Mouse (Mus musculus) megakaryocyte-erythroid progenitor cell, adult 5-6 weeks (primary cell): ENCODE measurements at regions not wholly inside any gene's neighbourhood (a gene's known extent, or its start where the extent isn't known, plus 50 kb on each side); places are given as distances from the start of the nearest gene placed in this dataset.

Source experiments
- ATAC-seq: replicated peaks from 2 replicates; pipeline ENCODE4 v1.8.0; 2016; ENCODE audit warnings: mild to moderate bottlenecking, inconsistent platforms; ENCODE audit not compliant: severe bottlenecking, poor library complexity, low FRiP score, low TSS enrichment

DNA sequence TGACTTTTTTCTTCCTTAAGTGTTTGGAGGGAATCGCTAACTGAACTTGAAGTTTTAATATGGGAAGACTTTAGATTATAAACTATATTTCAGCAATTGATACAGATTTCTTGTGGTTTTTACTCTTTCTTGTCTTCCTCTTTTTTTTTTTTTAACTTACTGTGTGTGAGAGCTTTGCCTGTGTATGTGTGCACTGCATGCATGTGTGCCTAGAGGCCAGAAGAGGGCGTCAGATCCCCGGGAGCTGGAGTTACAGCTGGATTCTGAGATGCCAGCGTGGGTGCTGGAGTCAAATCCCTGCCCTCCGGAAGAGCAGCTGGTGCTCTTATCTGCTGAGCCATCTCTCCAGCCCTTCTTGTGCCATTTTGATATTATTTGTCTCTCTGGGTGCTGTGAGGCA lies 129.6 kb downstream of the Trim33 start:
- no peak for ATAC-seq

DNA sequence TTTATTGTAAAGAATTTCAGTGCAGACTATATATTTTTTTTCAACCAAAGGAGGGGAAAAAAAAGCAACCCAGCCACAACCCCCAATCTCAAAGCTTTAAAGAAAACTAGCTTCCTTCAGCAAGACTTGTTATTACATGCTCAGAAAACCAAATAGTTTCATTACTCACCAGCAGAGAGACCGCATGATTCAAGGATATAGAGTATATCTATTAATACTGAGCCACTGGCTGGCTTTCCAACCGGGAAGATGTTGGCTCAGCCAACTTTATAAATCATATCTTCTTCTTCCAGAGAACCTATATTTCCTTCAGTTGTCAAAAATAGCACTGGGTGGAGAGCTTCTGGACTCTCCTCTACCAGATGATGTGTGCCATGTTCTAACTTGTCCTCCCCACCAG lies 133.2 kb downstream of the Trim33 start:
- no peak for ATAC-seq

DNA sequence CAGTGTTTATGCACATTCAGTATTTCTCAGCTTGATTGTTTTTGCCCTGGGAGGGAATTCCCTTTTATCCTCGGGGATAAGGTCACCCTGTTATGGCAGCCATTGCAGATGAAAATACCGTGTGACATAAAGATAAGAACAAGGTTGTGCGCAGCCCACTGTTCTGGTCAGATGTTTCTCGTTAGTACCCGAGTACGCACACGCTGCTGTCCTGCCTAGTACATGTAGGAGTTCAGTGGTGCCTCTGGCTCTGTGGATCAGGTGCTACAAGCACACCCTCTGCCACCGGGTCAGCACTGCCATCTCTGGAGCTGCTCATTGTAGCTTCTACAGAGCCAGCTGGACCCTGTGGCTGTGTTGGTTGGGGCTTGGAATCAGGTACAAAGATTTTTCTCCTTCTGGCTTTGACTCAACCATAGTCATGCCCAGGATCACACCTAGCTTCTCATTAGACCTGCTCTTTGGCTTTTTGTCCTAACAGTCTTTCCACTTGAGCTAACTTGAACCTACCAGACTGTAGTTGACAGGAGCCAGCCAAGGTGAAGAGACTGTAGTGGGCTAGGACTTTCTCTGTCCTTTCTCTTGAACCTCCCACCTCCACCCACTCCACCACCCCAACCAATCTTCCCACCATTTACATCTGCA lies 136.1 kb downstream of the Trim33 start:
- ATAC-seq, result no peak

DNA sequence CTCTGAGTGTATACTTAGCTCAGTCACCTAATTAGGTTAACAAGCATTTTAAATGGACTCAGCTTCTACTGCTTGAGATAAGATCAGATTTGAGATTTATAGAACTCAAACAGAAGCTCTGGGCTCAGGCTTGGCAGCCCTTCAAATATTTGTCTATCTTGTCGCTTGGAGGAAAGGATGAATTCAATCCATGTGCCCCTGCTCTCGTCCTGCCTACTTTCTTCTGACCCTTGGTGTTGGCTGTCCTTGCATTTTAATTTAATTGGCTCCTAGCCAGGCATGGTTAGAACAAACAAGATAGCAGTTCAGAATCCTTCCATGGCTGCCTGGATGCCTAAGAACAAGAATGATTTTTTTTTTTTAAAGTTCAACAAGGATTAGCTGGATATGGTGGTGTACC lies 137.2 kb downstream of the Trim33 start:
- no peak for ATAC-seq

DNA sequence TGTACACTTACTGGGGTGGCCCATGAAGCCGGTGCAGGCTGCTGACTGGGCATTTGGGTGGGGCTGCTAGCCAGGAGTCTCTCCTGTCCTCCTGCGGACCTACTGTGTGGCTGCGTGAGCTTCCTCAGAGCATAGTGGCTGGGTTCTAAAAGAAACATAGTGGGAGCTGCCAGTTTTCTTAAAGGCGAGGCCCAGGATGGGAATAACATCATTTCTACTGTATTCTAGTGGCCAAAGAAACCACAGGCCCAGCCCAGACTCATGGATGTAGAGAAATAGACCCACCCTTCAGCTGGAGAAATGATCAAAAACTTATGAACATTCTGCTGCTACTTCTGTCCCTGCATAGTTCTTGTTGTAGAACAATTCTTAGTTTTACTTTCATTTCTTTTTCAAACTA lies 138.7 kb downstream of the Trim33 start:
- ATAC-seq, result no peak

DNA sequence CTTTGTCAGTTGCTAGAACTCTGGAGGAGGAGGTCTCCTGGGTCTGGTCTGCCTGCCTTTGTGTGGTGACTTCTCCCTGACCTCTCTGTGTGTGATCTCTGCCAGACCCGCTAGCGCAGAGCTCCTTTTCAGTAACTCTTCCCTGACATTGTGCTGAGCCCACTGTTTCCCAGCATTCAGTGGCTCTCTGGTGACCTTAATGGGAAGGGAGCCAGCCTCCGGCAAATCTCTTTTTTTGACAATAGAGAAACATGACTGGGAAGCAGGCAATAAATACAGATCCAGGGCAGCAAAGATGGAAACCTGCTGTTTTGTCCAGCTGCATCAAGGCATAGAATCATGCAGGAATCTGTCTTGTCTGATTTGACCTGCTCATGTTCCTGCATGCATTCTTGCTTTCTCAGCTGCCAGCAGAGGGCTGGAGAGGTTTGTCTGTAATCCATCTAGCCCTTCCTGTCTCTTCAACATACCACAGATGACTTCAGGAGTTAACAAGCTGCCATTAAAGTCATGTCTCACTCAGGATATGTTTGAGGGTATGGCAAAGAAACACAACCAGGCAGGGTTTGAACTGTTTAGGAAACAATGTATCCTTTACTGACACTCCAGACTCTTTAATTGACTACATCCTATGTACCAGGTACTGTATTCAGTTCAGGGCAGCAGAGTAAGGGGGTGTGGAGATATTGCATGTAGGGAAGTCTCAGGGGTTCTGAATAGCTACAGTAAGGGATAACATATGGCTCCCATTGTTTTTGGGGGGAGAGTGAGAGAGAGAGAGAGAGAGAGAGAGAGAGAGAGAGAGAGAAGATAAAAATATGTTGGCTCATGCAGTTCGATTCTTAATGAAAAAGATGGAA lies 140.9 kb downstream of the Trim33 start:
- no peak for ATAC-seq

DNA sequence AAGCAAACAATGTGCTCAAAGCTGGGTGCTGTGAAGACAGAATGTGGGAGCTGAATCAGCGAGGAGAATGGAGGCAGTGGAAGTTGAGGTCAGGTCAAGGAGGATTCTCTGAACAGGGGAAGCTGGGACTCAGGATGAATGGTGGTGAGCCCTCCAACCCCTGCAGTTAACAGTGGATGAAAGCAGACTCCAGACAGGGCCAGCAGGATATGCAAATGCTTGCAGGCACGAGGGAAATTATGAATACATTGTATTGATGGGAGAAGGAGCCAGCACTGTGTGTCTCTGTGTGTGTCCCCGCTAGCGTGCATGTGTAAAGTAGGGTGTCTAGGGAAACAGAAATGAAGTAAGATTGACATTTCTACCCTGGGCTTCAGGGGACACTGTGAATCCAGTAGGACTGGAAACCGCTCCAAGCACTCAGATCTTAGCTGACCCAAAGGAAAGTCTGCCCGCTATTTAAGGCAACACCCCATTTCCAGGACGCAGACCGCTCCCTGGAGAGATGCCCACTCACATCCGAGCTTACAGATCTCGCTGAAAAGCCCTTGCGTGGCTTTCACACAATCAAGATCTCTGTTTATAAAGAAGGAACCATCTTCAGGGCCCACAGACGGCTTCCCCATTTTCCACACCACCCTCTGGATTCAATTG lies 141.7 kb downstream of the Trim33 start:
- ATAC-seq, result no peak

DNA sequence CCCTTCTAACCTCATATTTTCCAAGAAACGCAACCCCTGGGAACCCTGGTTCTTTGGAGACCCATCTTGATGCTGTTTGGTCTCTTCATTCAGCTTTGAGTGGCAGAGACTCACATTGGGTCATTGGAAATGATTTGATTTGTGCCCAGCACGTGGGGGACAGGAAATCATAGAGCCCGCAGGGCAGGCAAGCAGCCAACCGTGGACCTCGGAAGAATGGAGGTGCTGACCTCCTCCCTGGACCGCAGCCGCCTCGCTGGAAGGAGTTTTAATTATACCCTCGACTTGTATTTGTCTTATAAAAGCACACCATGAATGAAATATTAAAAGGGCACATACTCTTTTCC lies 142.2 kb downstream of the Trim33 start:
- no peak for ATAC-seq

DNA sequence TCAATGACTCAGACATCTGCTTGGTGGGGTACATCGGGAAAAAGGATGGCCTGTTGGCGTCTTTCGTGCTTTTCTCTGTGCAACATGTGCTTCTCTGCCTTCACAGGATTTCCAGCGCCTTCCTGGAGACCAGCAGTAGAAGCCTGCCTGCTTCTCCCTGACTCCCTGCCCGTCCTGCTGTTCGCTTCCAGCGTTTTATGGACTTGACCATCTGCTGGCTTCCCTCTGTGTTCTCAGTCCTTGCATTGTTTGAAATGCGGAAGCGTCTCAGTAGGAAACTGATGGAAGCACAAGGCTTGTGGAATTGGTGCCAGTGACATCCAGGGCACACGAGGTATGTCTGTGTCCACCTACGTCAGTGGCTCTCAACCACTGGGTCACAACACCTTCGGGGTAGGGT lies 143.7 kb downstream of the Trim33 start:
- ATAC-seq, result no peak

DNA sequence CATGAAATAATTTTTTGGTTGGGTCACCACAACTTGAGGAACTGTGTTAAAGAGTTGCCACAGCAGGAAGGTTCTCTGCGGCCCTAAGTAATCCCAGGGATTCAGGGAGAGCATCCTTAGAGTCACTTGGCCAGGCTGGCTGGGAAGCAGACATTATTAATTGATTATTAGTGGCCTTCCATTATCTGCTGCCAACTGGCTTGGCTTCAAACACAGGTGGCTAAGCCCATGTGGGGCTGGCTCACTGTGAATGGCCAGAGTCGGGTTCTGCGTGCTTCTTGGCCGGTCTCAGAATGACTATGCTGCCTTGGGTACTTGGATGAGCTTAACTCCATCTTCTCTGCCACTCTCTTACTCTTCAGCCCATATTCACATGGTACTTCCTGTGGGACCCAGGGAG lies 144.2 kb downstream of the Trim33 start:
- ATAC-seq, result no peak

DNA sequence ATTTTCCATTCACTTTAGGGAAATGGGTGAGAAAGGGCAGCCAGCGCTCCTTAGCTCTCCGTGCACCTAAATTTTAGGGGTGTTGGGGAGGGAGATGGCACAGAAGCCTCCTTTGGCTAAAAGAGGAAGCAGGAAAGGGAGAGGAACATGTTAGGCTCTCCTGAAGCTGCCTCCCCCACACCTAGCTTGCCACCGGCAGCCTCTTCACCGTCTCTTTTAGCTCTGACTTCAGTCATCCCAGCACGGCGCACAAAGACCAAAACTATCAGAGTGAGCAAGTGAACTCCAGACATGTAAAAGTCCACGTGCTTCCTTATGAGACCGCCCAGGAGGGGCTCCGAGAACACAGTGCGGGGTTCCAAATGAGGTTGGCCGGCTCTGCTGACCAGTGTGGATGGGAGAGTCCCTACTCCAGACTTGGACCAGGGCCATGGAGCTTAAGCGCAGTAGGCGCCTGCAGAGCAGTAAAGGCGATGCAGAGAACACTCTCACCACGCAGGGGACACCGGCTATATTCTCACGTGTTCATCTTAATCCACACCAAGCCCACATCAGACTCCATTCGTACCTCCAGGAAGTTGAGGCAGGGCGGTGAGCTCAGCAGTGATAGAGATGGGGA lies 146.8 kb downstream of the Trim33 start:
- ATAC-seq, result no peak

DNA sequence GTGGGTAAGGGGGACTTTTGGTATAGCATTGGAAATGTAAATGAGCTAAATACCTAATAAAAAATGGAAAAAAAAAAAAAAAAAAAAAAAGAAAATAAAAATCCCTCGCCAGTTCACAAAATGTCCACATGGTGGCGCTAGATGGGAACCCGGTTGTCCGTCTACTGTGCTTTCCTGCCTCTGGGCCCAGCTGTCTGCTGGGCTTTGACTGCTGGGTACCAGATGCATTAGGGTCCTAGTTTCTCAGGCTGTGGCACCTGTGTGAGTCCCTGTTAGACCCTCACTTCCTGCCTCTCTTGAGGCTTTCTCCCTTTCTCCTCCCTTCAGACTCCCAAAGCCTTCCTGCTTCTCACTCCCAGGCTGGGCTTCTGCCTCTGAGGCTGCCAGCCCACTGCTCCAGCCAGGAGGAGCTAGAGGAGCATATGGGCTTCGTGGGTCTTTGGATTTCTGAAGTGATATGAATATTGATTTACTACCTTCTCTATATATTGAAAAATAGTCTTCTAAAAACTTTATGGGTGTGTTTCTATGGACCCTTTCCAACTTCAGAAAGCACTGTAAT lies 145.7 kb upstream of the Syt6 start:
- ATAC-seq, result 0 out of 2 replicates have a peak, but pooled peaks have one; percentile 60

DNA sequence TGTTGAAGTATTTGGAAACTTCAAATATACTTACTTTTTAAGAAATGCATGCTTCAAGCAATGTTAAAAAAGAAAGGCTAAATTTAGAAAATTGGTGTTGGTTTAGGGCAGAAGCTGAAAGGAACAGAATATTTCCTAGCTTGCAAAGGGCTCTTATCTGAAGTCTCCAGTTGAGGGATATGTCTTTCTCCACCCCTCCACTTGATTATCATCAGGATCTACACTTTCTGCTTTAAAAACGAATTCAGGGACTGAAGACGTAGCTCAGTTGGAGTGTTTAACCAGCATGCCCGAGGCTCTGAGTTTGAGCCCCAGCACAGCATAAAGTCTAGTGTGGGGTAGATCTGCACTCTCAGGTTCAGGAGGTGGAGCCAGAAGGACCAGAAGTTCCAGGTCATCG lies 144.9 kb upstream of the Syt6 start:
- peak; percentile 53; the same call in 1 of the 2 replicates for ATAC-seq

DNA sequence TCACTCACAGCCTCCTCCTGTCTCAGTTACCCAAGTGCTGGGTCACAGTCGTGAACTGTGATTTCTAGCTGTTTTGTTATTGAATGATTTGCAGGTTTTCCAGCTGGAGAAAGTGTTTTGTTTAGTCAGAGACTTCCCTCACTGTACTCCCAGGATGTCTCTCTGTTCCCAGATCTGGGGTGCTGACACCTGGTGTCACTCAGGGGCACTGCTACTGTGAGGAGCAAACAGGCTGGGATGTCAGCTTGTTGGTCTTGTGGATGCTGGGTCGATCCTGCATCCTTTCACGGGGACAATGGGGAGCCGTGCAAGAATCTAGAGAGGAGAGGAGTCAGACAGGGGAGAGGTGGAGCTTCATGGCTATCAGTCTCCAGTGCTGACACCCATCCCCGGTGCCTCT lies 142.8 kb upstream of the Syt6 start:
- no peak for ATAC-seq

DNA sequence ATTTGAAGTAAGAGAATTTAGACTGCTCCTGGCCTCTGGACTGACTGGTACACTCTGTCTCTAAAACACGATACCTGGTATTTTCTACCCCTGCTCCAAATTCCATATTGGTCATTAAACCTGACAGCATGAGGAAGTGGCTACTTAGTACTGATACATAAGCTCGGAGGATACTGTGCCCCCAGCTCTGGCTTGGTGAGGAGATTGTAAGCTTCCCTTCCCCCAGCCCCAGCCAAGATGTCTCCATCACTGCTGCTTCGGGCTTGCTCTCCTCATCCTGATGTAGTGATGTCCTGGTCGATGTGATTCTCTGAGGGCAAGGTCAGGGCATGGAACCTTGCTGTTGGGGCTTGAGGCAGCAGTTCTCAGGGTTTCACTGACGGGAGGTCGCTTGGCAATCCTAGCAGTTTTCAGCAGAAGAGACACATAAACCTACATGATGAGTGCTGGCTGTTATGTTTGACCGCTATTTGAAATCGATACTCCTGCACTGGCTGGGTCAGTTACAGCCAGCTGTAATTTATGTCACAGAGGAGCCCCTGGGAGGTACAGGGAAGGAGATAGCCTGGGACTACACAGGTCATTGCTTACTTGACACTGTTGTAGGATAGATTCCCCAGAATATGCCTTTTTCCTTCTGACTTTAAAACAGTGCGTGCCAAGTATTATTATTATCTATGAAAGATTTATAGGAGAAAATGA lies 138.0 kb upstream of the Syt6 start:
- ATAC-seq, result no peak

DNA sequence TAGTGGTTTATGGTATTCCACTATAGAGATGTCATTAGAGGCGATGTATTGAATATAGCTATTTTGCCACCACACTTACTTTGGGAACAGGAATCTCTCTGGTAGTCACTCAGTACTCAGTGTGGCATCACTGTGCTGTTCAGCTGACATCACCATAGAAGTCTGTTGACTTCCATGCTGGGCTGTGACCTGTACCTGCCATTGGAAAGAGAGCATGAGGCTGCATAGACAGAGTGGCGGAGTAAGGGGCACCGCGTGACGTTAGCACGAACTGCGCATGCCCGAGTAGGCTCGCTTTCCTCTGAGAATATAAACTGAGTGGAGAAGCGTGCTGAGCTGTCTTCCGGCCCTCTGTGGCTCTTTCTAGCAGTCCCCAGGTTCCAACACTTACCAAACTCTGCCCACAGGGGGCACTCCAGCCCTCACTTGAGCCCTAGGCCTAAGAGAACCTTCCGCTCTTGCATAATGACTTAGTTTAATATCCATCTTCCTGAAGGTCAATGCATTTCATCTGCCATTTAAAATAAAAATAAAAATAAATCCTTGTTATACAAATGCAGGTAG lies 136.2 kb upstream of the Syt6 start:
- no peak for ATAC-seq

DNA sequence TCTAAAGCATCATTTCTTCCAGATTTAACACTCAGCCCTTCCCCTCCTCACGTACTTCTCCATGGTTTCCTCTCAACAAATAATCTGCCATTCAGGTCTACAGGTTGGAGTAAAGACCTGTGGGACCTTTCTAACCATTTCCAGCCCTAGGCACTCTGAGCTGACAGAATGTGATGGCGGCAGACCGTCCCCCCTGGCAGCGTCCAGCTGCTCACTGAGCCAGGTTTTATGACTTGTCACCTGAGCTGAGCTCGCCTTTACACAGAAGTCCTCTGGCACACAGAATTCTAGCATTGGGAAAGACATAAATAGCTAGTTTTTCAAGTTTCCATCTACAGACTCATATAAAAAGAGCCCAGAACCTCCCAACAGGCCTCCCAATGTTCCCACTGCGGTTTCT lies 131.8 kb upstream of the Syt6 start:
- ATAC-seq, result no peak

DNA sequence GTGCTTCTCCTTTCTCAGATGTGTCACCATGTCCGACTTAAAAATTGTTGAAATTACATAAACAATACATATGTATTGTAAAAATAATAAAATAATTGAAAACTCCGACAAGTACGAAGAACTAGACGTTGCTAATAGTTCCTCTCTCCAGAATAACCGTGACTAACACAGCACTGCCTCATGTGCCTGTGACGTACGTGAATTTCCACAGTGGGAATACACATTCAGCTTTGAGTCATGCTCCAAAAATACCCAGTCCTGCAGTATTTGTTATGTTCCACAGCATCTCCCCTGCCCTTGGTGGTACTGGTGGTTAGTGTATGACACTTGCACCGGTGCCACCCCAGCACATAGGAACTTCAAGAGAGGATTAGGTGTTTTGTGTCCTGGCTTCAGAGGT lies 129.2 kb upstream of the Syt6 start:
- no peak for ATAC-seq

DNA sequence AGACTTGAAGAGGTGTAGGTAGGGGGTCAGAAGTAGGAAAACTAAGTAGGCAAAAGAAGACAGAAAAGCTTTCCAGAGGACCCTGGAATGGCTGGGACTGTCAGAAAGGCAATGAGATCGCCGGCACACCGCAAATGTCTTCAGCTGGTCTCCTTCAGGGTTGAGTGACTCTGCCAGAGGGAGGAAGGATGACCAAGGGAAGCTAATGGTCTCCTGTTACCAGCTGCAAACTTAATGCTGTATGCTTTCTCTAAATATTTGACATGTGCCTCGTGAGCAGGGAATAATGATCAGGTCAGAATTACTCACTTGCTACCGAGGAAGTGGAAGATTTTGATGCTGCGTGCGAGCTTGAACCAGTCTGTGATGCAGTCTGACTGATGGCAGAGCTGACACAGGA lies 125.2 kb upstream of the Syt6 start:
- no peak for ATAC-seq
